Mouse (Mus musculus): ENCODE results near the gene Tph2. TPM values are rescaled to one million over a fixed set of nuclear protein-coding genes. Genes with fewer than 3 reads are reported as not detected.

Tph2 gene
- polyA plus RNA-seq, 2 experiments: not detected

- ATAC-seq (ENCODE audit: insufficient read depth) (no peak), DNase-seq (ENCODE audit: low read depth in 3 of 3, low spot score in 3 of 3) (no peak)
- TF ChIP-seq CTCF (IDR thresholded peaks at IDR 0.05; ENCODE audit: low read depth) (no peak), EP300 (IDR thresholded peaks at IDR 0.05; ENCODE audit: low read depth) (no peak)
- no peak overlapping the region for H3K27ac ChIP-seq
- 59% methylated on average over 5 of the region's 5 CpGs for WGBS (ENCODE audit: insufficient replicate concordance)
- no peaks in the 10 kb centered on the region for H3K36me3 ChIP-seq (replicated peaks; ENCODE audit: control insufficient read depth, insufficient read depth, low read depth)
- no peak overlapping the region for H3K9ac ChIP-seq (replicated peaks)
- H3K4me1 ChIP-seq (replicated peaks; ENCODE audit: control insufficient read depth in 2 of 2, insufficient read depth in 2 of 2, low read length in 1 of 2): no peaks in the 10 kb centered on the region
- H3K9me3 ChIP-seq (ENCODE audit: control insufficient read depth, low read length): no peaks in the 10 kb centered on the region
- H3K4me2 ChIP-seq (ENCODE audit: low read depth): no peak overlapping the region
- H3K4me3 ChIP-seq (ENCODE audit: insufficient read depth in 1 of 2, low read depth in 2 of 2, low read length in 2 of 2): no peak overlapping the region
- H3K27me3 ChIP-seq (ENCODE audit: control insufficient read depth, insufficient read depth, low read length): no peaks in the 10 kb centered on the region
Measured at GRCm38 (mm10) chr10:115125550-115125949, 59.3 kb downstream of the Tph2 start.

DNA sequence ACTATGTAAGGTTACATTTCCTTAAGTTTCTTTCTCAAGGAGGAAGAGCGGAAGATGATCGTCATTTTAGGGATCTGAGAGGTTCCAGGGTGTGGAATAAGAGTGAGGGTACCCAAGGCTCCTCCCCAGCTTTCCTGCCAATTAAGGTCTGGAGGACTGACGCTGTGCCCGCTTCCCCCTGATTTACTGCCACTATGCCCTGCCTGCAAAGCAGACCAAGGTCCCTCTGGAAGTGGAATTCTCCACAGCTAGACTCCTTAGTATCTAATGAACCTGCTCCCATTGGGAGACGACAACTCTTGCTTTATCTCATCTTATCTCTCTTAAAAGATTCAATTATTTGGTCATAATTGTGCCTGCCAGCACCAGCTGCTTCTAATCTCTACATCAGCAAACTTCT lies 59.8 kb downstream of the Tph2 start:
- DNase-seq (ENCODE audit: low read depth in 3 of 3, low spot score in 3 of 3) (no peak), ATAC-seq (ENCODE audit: insufficient read depth) (no peak)
- H3K27ac ChIP-seq: no peak overlapping the region
- no peaks in the 10 kb centered on the region for H3K36me3 ChIP-seq (replicated peaks; ENCODE audit: control insufficient read depth, insufficient read depth, low read depth)
- no peaks in the 10 kb centered on the region for H3K9me3 ChIP-seq (ENCODE audit: control insufficient read depth, low read length)
- WGBS (ENCODE audit: insufficient replicate concordance): 60% methylated on average over 5 of the region's 5 CpGs
- H3K4me2 ChIP-seq (ENCODE audit: low read depth): no peak overlapping the region
- TF ChIP-seq EP300 (IDR thresholded peaks at IDR 0.05; ENCODE audit: low read depth) (no peak), CTCF (IDR thresholded peaks at IDR 0.05; ENCODE audit: low read depth) (no peak)
- no peak overlapping the region for H3K4me3 ChIP-seq (ENCODE audit: insufficient read depth in 1 of 2, low read depth in 2 of 2, low read length in 2 of 2)
- no peaks in the 10 kb centered on the region for H3K27me3 ChIP-seq (ENCODE audit: control insufficient read depth, insufficient read depth, low read length)
- no peaks in the 10 kb centered on the region for H3K4me1 ChIP-seq (replicated peaks; ENCODE audit: control insufficient read depth in 2 of 2, insufficient read depth in 2 of 2, low read length in 1 of 2)
- no peak overlapping the region for H3K9ac ChIP-seq (replicated peaks)

GRCm38 (mm10) chr10:115107666-115108540 lies 76.9 kb downstream of the Tph2 start:
- Histone ChIP-seq H3K9me3 (ENCODE audit: control insufficient read depth, low read length) (no peaks in the 10 kb centered on the region; the same call in none of the 2 replicates), H3K4me2 (ENCODE audit: low read depth) (no peak overlapping the region), H3K27ac (no peak overlapping the region), H3K36me3 (replicated peaks; ENCODE audit: control insufficient read depth, insufficient read depth, low read depth) (no peaks in the 10 kb centered on the region), H3K27me3 (ENCODE audit: control insufficient read depth, insufficient read depth, low read length) (no peaks in the 10 kb centered on the region), H3K4me1 (replicated peaks; ENCODE audit: control insufficient read depth in 2 of 2, insufficient read depth in 2 of 2, low read length in 1 of 2) (no peaks in the 10 kb centered on the region), H3K4me3 (ENCODE audit: insufficient read depth in 1 of 2, low read depth in 2 of 2, low read length in 2 of 2) (no peak overlapping the region), H3K9ac (replicated peaks) (no peak overlapping the region)
- TF ChIP-seq CTCF (IDR thresholded peaks at IDR 0.05; ENCODE audit: low read depth): no peak
- TF ChIP-seq EP300 (IDR thresholded peaks at IDR 0.05; ENCODE audit: low read depth): no peak
- WGBS (ENCODE audit: insufficient replicate concordance): 60% methylated on average over 16 of the region's 16 CpGs
- DNase-seq (ENCODE audit: low read depth in 3 of 3, low spot score in 3 of 3): no peak
- no peak for ATAC-seq (ENCODE audit: insufficient read depth)

DNA sequence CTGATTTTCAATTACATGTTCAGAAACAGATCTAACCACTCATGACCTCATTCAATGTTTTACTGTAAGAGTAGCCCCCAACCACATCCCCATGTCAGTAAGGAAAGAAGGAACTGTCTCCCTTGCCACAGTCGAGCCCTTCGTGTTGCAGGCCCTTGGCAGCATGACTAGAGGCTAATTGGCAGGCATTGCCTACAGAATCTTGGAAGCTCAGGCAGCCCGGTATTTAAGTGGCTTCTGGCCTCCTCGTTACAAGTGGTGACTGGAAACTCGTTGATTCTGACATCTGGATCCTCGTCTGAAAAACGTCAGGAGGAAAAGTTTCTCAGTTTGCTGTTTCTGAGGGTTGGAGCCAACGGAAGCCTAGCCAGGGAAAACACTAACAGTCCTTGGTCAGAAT lies 80.6 kb downstream of the Tph2 start:
- TF ChIP-seq CTCF (IDR thresholded peaks at IDR 0.05; ENCODE audit: low read depth): no peak
- TF ChIP-seq EP300 (IDR thresholded peaks at IDR 0.05; ENCODE audit: low read depth): no peak
- H3K4me2 ChIP-seq (ENCODE audit: low read depth): no peak overlapping the region
- H3K4me1 ChIP-seq (replicated peaks; ENCODE audit: control insufficient read depth in 2 of 2, insufficient read depth in 2 of 2, low read length in 1 of 2): no peaks in the 10 kb centered on the region
- no peak for DNase-seq (ENCODE audit: low read depth in 3 of 3, low spot score in 3 of 3)
- H3K27me3 ChIP-seq (ENCODE audit: control insufficient read depth, insufficient read depth, low read length): no peaks in the 10 kb centered on the region
- H3K36me3 ChIP-seq (replicated peaks; ENCODE audit: control insufficient read depth, insufficient read depth, low read depth): no peaks in the 10 kb centered on the region
- 60% methylated on average over 8 of the region's 8 CpGs for WGBS (ENCODE audit: insufficient replicate concordance)
- no peak overlapping the region for H3K9ac ChIP-seq (replicated peaks)
- H3K4me3 ChIP-seq (ENCODE audit: insufficient read depth in 1 of 2, low read depth in 2 of 2, low read length in 2 of 2): no peak overlapping the region
- H3K27ac ChIP-seq: no peak overlapping the region
- no peak for ATAC-seq (ENCODE audit: insufficient read depth)
- H3K9me3 ChIP-seq (ENCODE audit: control insufficient read depth, low read length): no peaks in the 10 kb centered on the region; the same call in none of the 2 replicates

- Histone ChIP-seq H3K9me3 (ENCODE audit: control insufficient read depth, low read length) (no peaks in the 10 kb centered on the region; the same call in 1 of the 2 replicates), H3K9ac (replicated peaks) (no peak overlapping the region), H3K4me3 (ENCODE audit: insufficient read depth in 1 of 2, low read depth in 2 of 2, low read length in 2 of 2) (no peak overlapping the region), H3K36me3 (replicated peaks; ENCODE audit: control insufficient read depth, insufficient read depth, low read depth) (no peaks in the 10 kb centered on the region), H3K4me1 (replicated peaks; ENCODE audit: control insufficient read depth in 2 of 2, insufficient read depth in 2 of 2, low read length in 1 of 2) (no peaks in the 10 kb centered on the region), H3K27me3 (ENCODE audit: control insufficient read depth, insufficient read depth, low read length) (no peaks in the 10 kb centered on the region), H3K4me2 (ENCODE audit: low read depth) (no peak overlapping the region), H3K27ac (no peak overlapping the region)
- no peak for DNase-seq (ENCODE audit: low read depth in 3 of 3, low spot score in 3 of 3)
- TF ChIP-seq CTCF (IDR thresholded peaks at IDR 0.05; ENCODE audit: low read depth): no peak
- no peak for TF ChIP-seq EP300 (IDR thresholded peaks at IDR 0.05; ENCODE audit: low read depth)
- WGBS (ENCODE audit: insufficient replicate concordance): 53% methylated on average over 9 of the region's 9 CpGs
- ATAC-seq (ENCODE audit: insufficient read depth): no peak
Measured at GRCm38 (mm10) chr10:115099890-115100580, 84.8 kb downstream of the Tph2 start.

Measured in liver, embryonic 14.5 days (tissue).